ENCODE assay signal across 8 mouse cellular contexts in the genomic region with DNA sequence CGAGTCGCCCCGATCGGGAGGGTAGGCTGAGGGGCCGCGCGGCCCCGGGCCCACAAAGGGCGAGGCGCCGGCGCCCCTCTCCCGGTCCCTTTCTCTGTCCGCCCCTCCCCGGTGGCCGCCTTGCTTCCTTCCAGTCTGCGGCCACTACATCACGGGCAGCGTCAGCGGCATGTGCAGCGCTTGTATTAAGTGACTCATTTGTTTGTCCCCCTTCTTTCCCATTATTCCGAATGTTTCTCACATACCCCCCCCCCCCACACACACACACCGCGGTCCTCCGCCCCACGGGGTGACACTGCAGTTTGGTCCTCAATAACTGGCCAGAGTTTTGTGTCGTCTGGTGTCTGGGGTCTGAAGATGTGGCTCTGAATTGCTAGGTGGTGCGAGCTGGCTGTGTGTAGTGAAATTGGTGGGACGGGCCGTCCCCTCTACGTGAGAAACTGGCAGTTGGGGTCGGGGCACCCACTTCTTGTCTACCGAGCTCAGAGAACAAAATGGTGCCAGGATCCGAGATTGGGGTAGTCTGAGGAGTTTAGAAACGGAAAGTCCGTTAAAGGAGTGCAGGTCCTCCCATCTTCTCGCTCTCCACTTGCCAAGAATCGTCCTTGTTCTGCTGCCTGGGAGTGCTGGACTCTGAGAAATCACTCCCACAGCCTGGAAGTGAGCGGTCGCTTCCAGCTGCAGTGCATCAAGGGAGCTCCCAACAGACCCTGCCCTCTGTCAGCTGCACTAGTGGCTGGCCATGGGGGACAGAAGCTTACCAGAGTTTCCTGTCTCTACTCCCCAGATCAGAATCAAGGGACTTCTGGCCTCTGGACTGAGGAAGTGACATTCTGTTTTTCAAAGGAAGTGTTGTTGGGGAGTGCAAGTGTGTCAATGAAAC. TPM values are rescaled to one million over a fixed set of nuclear protein-coding genes. Genes with fewer than 3 reads are reported as not detected.
DNase-seq lines count a peak whose midpoint lies in the region; ATAC-seq and TF ChIP-seq lines count a peak whose summit lies in the region.

No protein-coding gene starts in this region.

- H3K4me2 ChIP-seq in intestine, embryonic 15.5 days (replicated peaks) = peak overlapping the region; percentile 87
- H3K4me2 ChIP-seq in limb, embryonic 14.5 days (replicated peaks; ENCODE audit: low read depth, low read length, severe bottlenecking) = peak overlapping the region; percentile 90
- H3K4me2 ChIP-seq in midbrain, embryonic 14.5 days (ENCODE audit: low read length) = peak overlapping the region; percentile 80

- peak overlapping the region; percentile 93 for H3K9ac ChIP-seq in intestine, embryonic 15.5 days
- H3K9ac ChIP-seq in limb, embryonic 14.5 days (ENCODE audit: low read depth, low read length, severe bottlenecking) = peak overlapping the region; percentile 87
- peak overlapping the region; percentile 94 for H3K9ac ChIP-seq in midbrain, embryonic 14.5 days (replicated peaks; ENCODE audit: low read length)

- ATAC-seq in granulocyte monocyte progenitor cell, adult 5-6 weeks (replicated peaks; ENCODE audit: poor library complexity, severe bottlenecking) = peak; percentile 73
- peak; percentile 50 for ATAC-seq in intestine, embryonic 15.5 days
- ATAC-seq in limb, embryonic 14.5 days (ENCODE audit: low FRiP score, low read depth) = peak; percentile 47; the same call in 1 of the 2 replicates
- ATAC-seq in midbrain, embryonic 14.5 days (ENCODE audit: low FRiP score, low TSS enrichment) = peak; percentile 62

- no peaks in the 10 kb centered on the region for H3K9me3 ChIP-seq in intestine, embryonic 15.5 days
- no peaks in the 10 kb centered on the region for H3K9me3 ChIP-seq in limb, embryonic 14.5 days (ENCODE audit: control insufficient read depth, low read length)
- no peaks in the 10 kb centered on the region for H3K9me3 ChIP-seq in midbrain, embryonic 14.5 days (ENCODE audit: control insufficient read depth, low read length)

- no peaks in the 10 kb centered on the region for H3K36me3 ChIP-seq in intestine, embryonic 15.5 days
- H3K36me3 ChIP-seq in limb, embryonic 14.5 days (ENCODE audit: control insufficient read depth, insufficient read depth, low read length) = no peaks in the 10 kb centered on the region
- no peaks in the 10 kb centered on the region for H3K36me3 ChIP-seq in midbrain, embryonic 14.5 days (ENCODE audit: control insufficient read depth, insufficient read depth, low read length)

- H3K27me3 ChIP-seq in intestine, embryonic 15.5 days (replicated peaks) = no peaks in the 10 kb centered on the region
- no peaks in the 10 kb centered on the region for H3K27me3 ChIP-seq in limb, embryonic 14.5 days (ENCODE audit: control insufficient read depth, insufficient read depth, low read length)
- H3K27me3 ChIP-seq in midbrain, embryonic 14.5 days (ENCODE audit: control insufficient read depth, insufficient read depth, low read length) = no peaks in the 10 kb centered on the region

- peak overlapping the region; percentile 96 for H3K4me3 ChIP-seq in intestine, embryonic 15.5 days (replicated peaks)
- H3K4me3 ChIP-seq in limb, embryonic 14.5 days (replicated peaks; ENCODE audit: low read length) = peak overlapping the region; percentile 85
- H3K4me3 ChIP-seq in midbrain, embryonic 14.5 days (replicated peaks; ENCODE audit: low read depth, low read length) = peak overlapping the region; percentile 93

- under 1% methylated on average over 37 of the region's 40 CpGs for WGBS in intestine, embryonic 15.5 days
- under 1% methylated on average over 40 of the region's 40 CpGs for WGBS in limb, embryonic 14.5 days
- under 1% methylated on average over 40 of the region's 40 CpGs for WGBS in midbrain, embryonic 14.5 days

- H3K27ac ChIP-seq in intestine, embryonic 15.5 days = peak overlapping the region; percentile 93
- peak overlapping the region; percentile 79 for H3K27ac ChIP-seq in limb, embryonic 14.5 days (replicated peaks; ENCODE audit: low read depth, low read length)
- H3K27ac ChIP-seq in midbrain, embryonic 14.5 days (replicated peaks; ENCODE audit: low read depth, low read length) = peak overlapping the region; percentile 84

- peak; percentile 28 for DNase-seq in thymus, postnatal 0 days (ENCODE audit: low spot score)
- DNase-seq in thymus, postnatal 10 days (ENCODE audit: low spot score in 2 of 2) = no peak
- peak; percentile 78 for DNase-seq in embryo, embryonic 11 days
- peak; percentile 61 for DNase-seq in limb, embryonic 14.5 days (ENCODE audit: low spot score)
- peak; percentile 69 for DNase-seq in midbrain, embryonic 14.5 days
- peak; percentile 33 to 42 for DNase-seq in spleen, postnatal 10 days (ENCODE audit: low spot score in 2 of 2)

- TF ChIP-seq POLR2A in limb, embryonic 14.5 days (IDR thresholded peaks at IDR 0.05; ENCODE audit: borderline replicate concordance, extremely low read depth, insufficient read depth, insufficient read length) = no peak

- peaks cover 10% of the 10 kb centered on the region for H3K4me1 ChIP-seq in intestine, embryonic 15.5 days (replicated peaks)
- H3K4me1 ChIP-seq in limb, embryonic 14.5 days (ENCODE audit: control insufficient read depth, insufficient read depth, low read length) = peaks cover 8% of the 10 kb centered on the region
- H3K4me1 ChIP-seq in midbrain, embryonic 14.5 days (ENCODE audit: control insufficient read depth, insufficient read depth, low read length) = peaks cover 10% of the 10 kb centered on the region; the same call in 1 of the 2 replicates

RNA-seq across cellular contexts. Expression of gene Gab2, which starts 1.1 kb away (rescaled TPM):
- polyA plus RNA-seq in thymus, postnatal 0 days (2015; fragmentation: Nextera tagmentation; extraction: Ambion mirVana) = 1.2 and 1.4 TPM in 2 replicates
- 14.1 and 18.9 TPM in 2 replicates for total RNA-seq in granulocyte monocyte progenitor cell, adult 5-6 weeks (2014; fragmentation: Nextera tagmentation)
- 14.3 and 16.4 TPM in 2 replicates for total RNA-seq in granulocyte monocyte progenitor cell, adult 5-6 weeks (2017)
- 7.7 and 8.0 TPM in 2 replicates for polyA plus RNA-seq in intestine, embryonic 15.5 days (2015; fragmentation: Nextera tagmentation; extraction: Ambion mirVana)
- polyA plus RNA-seq in limb, embryonic 14.5 days (2012; rRNA removed) = 7.7 and 9.7 TPM in 2 replicates
- polyA plus RNA-seq in limb, embryonic 14.5 days (2014; fragmentation: Nextera tagmentation; extraction: Ambion mirVana) = 4.6 and 5.1 TPM in 2 replicates
- 15.4 and 17.9 TPM in 2 replicates for polyA plus RNA-seq in midbrain, embryonic 14.5 days (2014; fragmentation: Nextera tagmentation; extraction: Ambion mirVana)

Comparison
In these comparisons a context has a peak if more than half of its experiments do, and no peak if none do; other contexts are left out.
1. DNase-seq: peak in thymus, postnatal 0 days (single experiment), embryo, embryonic 11 days (single experiment), limb, embryonic 14.5 days (single experiment), midbrain, embryonic 14.5 days (single experiment) and spleen, postnatal 10 days (2 of 2); none in thymus, postnatal 10 days (0 of 2).
2. Peak in every context shown above with its lines, with median percentiles within 50 percentile points of each other: ATAC-seq, H3K27ac ChIP-seq, H3K4me2 ChIP-seq, H3K4me3 ChIP-seq and H3K9ac ChIP-seq.